Mouse (Mus musculus): ENCODE measurements at regions not wholly inside any gene's neighbourhood (a gene's known extent, or its start where the extent isn't known, plus 50 kb on each side); places are given as distances from the start of the nearest gene placed in this dataset.
A peak's percentile ranks its signal among the peaks of the same experiment; 100 is the strongest.

DNA sequence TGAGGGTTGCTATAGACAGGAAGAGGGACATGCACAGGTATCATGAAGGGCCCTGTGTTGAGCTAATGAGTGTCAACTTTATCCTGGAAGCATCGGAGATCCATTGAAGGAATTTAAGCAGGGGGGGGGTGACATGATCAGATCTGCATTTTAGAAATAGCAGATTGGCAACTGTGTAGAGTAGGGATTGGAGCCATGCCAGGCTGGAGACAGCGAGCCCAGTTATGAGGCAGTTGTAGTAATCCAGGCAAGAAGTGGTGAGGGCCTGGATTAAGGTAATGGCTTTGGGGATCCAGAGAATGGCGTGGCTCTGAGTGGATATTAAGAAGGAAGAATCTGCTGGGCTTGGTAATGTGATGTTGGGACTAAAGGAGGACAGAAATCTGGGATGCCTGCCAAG, 528.5 kb downstream of the Fgf9 start:
- Histone ChIP-seq H3K27ac (replicated peaks; ENCODE audit: low read depth, low read length) (no peak overlapping the region), H3K9ac (replicated peaks; ENCODE audit: low read length) (no peak overlapping the region), H3K4me2 (ENCODE audit: low read depth, low read length) (no peak overlapping the region), H3K4me3 (ENCODE audit: low read depth, low read length) (no peak overlapping the region), H3K9me3 (replicated peaks; ENCODE audit: control insufficient read depth, low read length) (no peaks in the 10 kb centered on the region), H3K27me3 (ENCODE audit: control insufficient read depth, insufficient read depth, low read length) (no peaks in the 10 kb centered on the region), H3K4me1 (ENCODE audit: control insufficient read depth, insufficient read depth, low read length) (no peaks in the 10 kb centered on the region), H3K36me3 (replicated peaks; ENCODE audit: control insufficient read depth, insufficient read depth, low read depth, low read length) (no peaks in the 10 kb centered on the region)
- no peak for DNase-seq (ENCODE audit: low spot score)
- no peak for ATAC-seq (replicated peaks; ENCODE audit: insufficient number of reproducible peaks, low FRiP score, low TSS enrichment, low read depth)
- 85% methylated on average over 3 of the region's 3 CpGs for WGBS

DNA sequence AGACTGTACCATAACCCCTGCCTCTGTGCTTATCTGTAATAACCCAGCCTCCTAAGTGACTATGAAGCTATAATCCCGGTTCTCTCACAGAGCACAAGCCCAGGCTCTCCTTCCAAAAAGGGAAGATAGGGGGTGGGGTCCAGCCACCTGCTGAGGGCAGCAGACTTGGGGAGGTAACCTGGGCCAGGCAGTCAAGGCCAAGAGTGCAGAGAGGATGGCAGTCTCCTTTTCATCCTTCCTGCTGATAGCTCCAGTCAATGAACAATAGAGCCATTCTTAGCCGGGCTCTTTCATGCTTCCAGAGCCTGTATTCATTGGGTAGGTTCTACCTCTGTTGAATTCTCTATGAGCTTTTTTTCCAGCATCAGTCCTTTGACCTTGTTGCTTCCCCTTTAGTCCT, 527.5 kb downstream of the Fgf9 start:
- Histone ChIP-seq H3K4me2 (ENCODE audit: low read depth, low read length) (no peak overlapping the region), H3K4me3 (ENCODE audit: low read depth, low read length) (no peak overlapping the region), H3K36me3 (replicated peaks; ENCODE audit: control insufficient read depth, insufficient read depth, low read depth, low read length) (no peaks in the 10 kb centered on the region), H3K27ac (replicated peaks; ENCODE audit: low read depth, low read length) (no peak overlapping the region), H3K27me3 (ENCODE audit: control insufficient read depth, insufficient read depth, low read length) (no peaks in the 10 kb centered on the region), H3K4me1 (ENCODE audit: control insufficient read depth, insufficient read depth, low read length) (no peaks in the 10 kb centered on the region), H3K9me3 (replicated peaks; ENCODE audit: control insufficient read depth, low read length) (no peaks in the 10 kb centered on the region), H3K9ac (replicated peaks; ENCODE audit: low read length) (no peak overlapping the region)
- ATAC-seq (replicated peaks; ENCODE audit: insufficient number of reproducible peaks, low FRiP score, low TSS enrichment, low read depth) (no peak), DNase-seq (ENCODE audit: low spot score) (no peak)
- 43% methylated on average over 2 of the region's 2 CpGs for whole genome bisulfite sequencing

DNA sequence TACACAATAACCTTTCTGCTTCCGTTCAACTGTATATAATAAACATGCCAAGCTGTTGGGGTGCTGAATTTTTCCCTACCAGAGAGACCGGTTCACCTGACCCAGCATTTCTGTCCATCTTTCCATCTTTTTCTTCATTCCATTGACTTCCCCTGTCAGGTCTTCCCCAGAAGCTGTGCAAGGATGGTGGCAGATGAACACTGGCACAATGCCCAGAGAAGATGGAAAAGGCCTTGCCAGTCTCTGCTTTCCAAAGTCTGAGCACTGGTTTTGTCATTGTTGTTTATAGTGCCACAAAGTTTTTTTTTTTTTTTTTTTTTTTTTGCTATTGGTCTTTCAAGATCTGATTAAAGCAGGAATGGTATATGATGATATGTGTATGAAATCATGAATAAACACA, 526.6 kb downstream of the Fgf9 start:
- H3K4me2 ChIP-seq (ENCODE audit: low read depth, low read length) = no peak overlapping the region
- no peak for DNase-seq (ENCODE audit: low spot score)
- H3K4me3 ChIP-seq (ENCODE audit: low read depth, low read length) = no peak overlapping the region
- H3K9me3 ChIP-seq (replicated peaks; ENCODE audit: control insufficient read depth, low read length) = no peaks in the 10 kb centered on the region
- no peaks in the 10 kb centered on the region for H3K36me3 ChIP-seq (replicated peaks; ENCODE audit: control insufficient read depth, insufficient read depth, low read depth, low read length)
- no peak for ATAC-seq (replicated peaks; ENCODE audit: insufficient number of reproducible peaks, low FRiP score, low TSS enrichment, low read depth)
- H3K9ac ChIP-seq (replicated peaks; ENCODE audit: low read length) = no peak overlapping the region
- WGBS = 94% methylated on average over 2 of the region's 2 CpGs
- no peaks in the 10 kb centered on the region for H3K4me1 ChIP-seq (ENCODE audit: control insufficient read depth, insufficient read depth, low read length)
- H3K27me3 ChIP-seq (ENCODE audit: control insufficient read depth, insufficient read depth, low read length) = no peaks in the 10 kb centered on the region
- H3K27ac ChIP-seq (replicated peaks; ENCODE audit: low read depth, low read length) = no peak overlapping the region

DNA sequence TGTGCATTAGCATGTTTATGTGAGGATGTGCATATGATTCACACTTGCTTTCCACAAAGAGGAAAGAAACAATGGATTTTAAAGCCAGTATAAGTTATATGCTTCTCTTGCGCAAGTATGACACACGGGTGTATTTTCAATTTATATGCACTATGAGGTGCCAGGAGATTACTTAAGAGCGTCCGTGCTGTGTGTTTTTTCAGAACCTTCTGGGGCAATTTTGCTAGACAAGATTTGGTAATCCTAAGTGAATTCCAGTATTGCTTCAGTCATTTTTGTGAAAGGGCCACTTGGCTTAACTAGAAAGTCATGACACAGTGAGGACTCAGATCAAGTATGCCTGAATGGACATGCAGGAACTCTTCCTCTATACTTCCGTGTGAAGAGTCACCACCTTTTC, 511.5 kb downstream of the Fgf9 start:
- no peak for ATAC-seq (replicated peaks; ENCODE audit: insufficient number of reproducible peaks, low FRiP score, low TSS enrichment, low read depth)
- Histone ChIP-seq H3K36me3 (replicated peaks; ENCODE audit: control insufficient read depth, insufficient read depth, low read depth, low read length) (no peaks in the 10 kb centered on the region), H3K9me3 (replicated peaks; ENCODE audit: control insufficient read depth, low read length) (no peaks in the 10 kb centered on the region), H3K9ac (replicated peaks; ENCODE audit: low read length) (no peak overlapping the region), H3K4me2 (ENCODE audit: low read depth, low read length) (no peak overlapping the region), H3K4me1 (ENCODE audit: control insufficient read depth, insufficient read depth, low read length) (no peaks in the 10 kb centered on the region), H3K27me3 (ENCODE audit: control insufficient read depth, insufficient read depth, low read length) (no peaks in the 10 kb centered on the region), H3K27ac (replicated peaks; ENCODE audit: low read depth, low read length) (no peak overlapping the region), H3K4me3 (ENCODE audit: low read depth, low read length) (no peak overlapping the region)
- 88% methylated on average over 5 of the region's 5 CpGs for WGBS
- no peak for DNase-seq (ENCODE audit: low spot score)

DNA sequence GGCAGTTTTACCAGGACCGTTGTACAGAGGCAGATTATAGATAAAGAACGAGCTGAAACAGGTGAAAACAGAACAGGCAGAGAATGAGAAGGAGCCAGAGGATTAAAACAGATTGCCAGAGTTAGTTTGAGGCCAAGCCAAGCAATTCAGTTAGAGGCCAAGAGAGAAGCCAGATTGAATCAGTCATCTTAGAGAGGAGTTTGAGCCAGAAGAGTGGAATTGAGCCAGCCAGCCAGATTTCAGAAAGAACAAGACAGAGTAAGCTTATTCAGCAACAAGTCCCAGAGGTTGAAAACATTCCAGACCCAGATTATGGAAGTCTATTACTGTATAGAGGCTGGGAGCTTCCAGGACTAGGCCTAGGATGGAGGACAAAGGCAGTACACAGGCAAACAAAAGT, 499.7 kb downstream of the Fgf9 start:
- no peaks in the 10 kb centered on the region for H3K36me3 ChIP-seq (replicated peaks; ENCODE audit: control insufficient read depth, insufficient read depth, low read depth, low read length)
- WGBS = 82% methylated on average over 2 of the region's 2 CpGs
- no peak for DNase-seq (ENCODE audit: low spot score)

DNA sequence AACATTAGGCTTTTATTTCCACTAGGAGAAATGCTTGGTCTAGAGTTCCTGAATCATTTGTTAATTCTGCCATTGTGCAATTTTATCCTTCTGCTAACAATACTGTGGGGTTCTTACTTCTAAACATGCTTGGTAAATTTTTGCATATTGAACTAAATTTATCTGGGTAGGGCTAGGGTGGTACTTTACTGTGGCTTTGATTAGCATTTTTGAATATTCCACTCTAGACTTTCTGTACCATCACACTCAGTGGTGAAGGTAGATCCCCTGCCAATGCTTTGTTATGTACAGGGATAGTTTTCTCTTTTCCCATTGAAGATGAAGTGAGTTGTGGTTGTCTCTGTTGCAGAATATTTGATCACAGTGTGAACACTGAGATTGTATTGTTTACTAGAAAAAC, 497.1 kb downstream of the Fgf9 start:
- Histone ChIP-seq H3K27me3 (ENCODE audit: control insufficient read depth, insufficient read depth, low read length) (no peaks in the 10 kb centered on the region), H3K9ac (replicated peaks; ENCODE audit: low read length) (no peak overlapping the region), H3K27ac (replicated peaks; ENCODE audit: low read depth, low read length) (no peak overlapping the region), H3K4me2 (ENCODE audit: low read depth, low read length) (no peak overlapping the region), H3K9me3 (replicated peaks; ENCODE audit: control insufficient read depth, low read length) (no peaks in the 10 kb centered on the region), H3K4me1 (ENCODE audit: control insufficient read depth, insufficient read depth, low read length) (no peaks in the 10 kb centered on the region), H3K4me3 (ENCODE audit: low read depth, low read length) (no peak overlapping the region), H3K36me3 (replicated peaks; ENCODE audit: control insufficient read depth, insufficient read depth, low read depth, low read length) (no peaks in the 10 kb centered on the region)
- no peak for DNase-seq (ENCODE audit: low spot score)
- no peak for ATAC-seq (replicated peaks; ENCODE audit: insufficient number of reproducible peaks, low FRiP score, low TSS enrichment, low read depth)

More for the DNA sequence above, 499.7 kb downstream of the Fgf9 start:
- H3K9ac ChIP-seq (replicated peaks; ENCODE audit: low read length) = no peak overlapping the region
- no peak for ATAC-seq (replicated peaks; ENCODE audit: insufficient number of reproducible peaks, low FRiP score, low TSS enrichment, low read depth)
- H3K4me3 ChIP-seq (ENCODE audit: low read depth, low read length) = no peak overlapping the region
- H3K9me3 ChIP-seq (replicated peaks; ENCODE audit: control insufficient read depth, low read length) = no peaks in the 10 kb centered on the region
- no peak overlapping the region for H3K27ac ChIP-seq (replicated peaks; ENCODE audit: low read depth, low read length)
- H3K4me2 ChIP-seq (ENCODE audit: low read depth, low read length) = no peak overlapping the region
- H3K27me3 ChIP-seq (ENCODE audit: control insufficient read depth, insufficient read depth, low read length) = no peaks in the 10 kb centered on the region
- H3K4me1 ChIP-seq (ENCODE audit: control insufficient read depth, insufficient read depth, low read length) = no peaks in the 10 kb centered on the region

DNA sequence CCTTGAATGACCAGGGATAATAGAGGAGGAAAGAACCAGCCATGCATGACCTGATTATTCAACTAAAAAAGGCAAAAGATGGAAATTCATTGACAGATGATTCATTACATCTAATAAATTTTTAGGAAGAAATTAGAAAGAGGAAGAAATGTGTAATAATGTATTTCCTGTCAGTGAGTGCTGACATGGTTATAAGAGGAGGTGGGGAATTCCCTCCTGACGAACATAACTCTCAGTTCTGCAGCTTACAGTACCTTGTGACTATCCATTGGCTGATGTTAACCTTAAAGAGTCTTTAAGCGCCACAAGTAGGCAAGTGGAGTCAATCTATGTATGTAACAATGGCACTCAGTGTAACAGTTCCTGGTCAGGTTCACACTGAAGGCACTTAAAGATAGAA, 492.7 kb downstream of the Fgf9 start:
- no peaks in the 10 kb centered on the region for H3K4me1 ChIP-seq (ENCODE audit: control insufficient read depth, insufficient read depth, low read length)
- DNase-seq (ENCODE audit: low spot score) = no peak

DNA sequence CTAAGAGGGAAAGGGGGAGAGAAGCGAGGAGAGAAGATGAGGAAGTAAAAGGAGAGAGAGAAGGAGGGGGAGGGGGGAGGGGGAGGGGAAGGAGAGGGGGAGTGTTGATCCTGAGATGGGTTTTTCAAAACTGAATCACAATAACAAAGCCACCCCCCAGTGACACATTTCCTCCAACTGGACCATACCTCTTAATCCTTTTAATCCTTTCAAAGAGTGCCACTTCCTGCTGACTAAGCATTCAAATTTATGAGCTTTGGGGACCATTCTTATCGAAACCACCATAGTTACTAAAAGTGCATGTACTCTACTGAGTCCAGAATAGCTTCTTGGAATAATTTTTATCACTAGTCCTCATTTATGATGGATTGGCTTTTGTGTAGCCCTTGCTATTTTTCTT, 480.4 kb downstream of the Fgf9 start:
- Histone ChIP-seq H3K4me2 (ENCODE audit: low read depth, low read length) (no peak overlapping the region), H3K4me1 (ENCODE audit: control insufficient read depth, insufficient read depth, low read length) (no peaks in the 10 kb centered on the region), H3K9me3 (replicated peaks; ENCODE audit: control insufficient read depth, low read length) (no peaks in the 10 kb centered on the region), H3K4me3 (ENCODE audit: low read depth, low read length) (no peak overlapping the region), H3K9ac (replicated peaks; ENCODE audit: low read length) (no peak overlapping the region), H3K36me3 (replicated peaks; ENCODE audit: control insufficient read depth, insufficient read depth, low read depth, low read length) (no peaks in the 10 kb centered on the region), H3K27ac (replicated peaks; ENCODE audit: low read depth, low read length) (no peak overlapping the region), H3K27me3 (ENCODE audit: control insufficient read depth, insufficient read depth, low read length) (no peaks in the 10 kb centered on the region)
- ATAC-seq (replicated peaks; ENCODE audit: insufficient number of reproducible peaks, low FRiP score, low TSS enrichment, low read depth) = no peak
- no peak for DNase-seq (ENCODE audit: low spot score)
- 69% methylated on average over 2 of the region's 2 CpGs for WGBS

More for the DNA sequence above, 492.7 kb downstream of the Fgf9 start:
- no peak overlapping the region for H3K27ac ChIP-seq (replicated peaks; ENCODE audit: low read depth, low read length)
- no peak overlapping the region for H3K9ac ChIP-seq (replicated peaks; ENCODE audit: low read length)
- no peak overlapping the region for H3K4me3 ChIP-seq (ENCODE audit: low read depth, low read length)
- H3K36me3 ChIP-seq (replicated peaks; ENCODE audit: control insufficient read depth, insufficient read depth, low read depth, low read length) = no peaks in the 10 kb centered on the region
- no peak for ATAC-seq (replicated peaks; ENCODE audit: insufficient number of reproducible peaks, low FRiP score, low TSS enrichment, low read depth)
- H3K4me2 ChIP-seq (ENCODE audit: low read depth, low read length) = no peak overlapping the region
- WGBS = 81% methylated on average over 2 of the region's 2 CpGs
- no peaks in the 10 kb centered on the region for H3K9me3 ChIP-seq (replicated peaks; ENCODE audit: control insufficient read depth, low read length)
- no peaks in the 10 kb centered on the region for H3K27me3 ChIP-seq (ENCODE audit: control insufficient read depth, insufficient read depth, low read length)

DNA sequence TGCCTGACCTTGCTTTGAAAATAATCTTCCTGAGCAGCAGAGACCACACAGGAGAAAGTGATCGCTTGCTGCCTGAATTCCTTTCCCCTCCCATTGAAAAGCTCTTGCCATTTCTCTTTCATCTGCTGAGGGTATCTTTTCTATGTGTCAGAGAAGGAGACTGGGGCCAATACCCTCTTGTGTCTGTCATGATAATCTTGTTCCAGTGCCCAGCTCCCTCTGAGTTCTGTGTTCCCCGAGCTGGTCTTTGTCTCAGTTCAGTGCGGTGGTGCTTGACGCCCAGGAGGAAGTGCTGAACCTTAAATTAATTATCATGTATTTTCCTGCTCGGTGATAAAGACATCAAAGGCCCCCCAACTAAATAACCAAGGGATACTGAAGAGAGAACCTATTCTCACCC, 475.4 kb downstream of the Fgf9 start:
- Histone ChIP-seq H3K27me3 (ENCODE audit: control insufficient read depth, insufficient read depth, low read length) (no peaks in the 10 kb centered on the region), H3K9ac (replicated peaks; ENCODE audit: low read length) (no peak overlapping the region), H3K4me3 (ENCODE audit: low read depth, low read length) (no peak overlapping the region), H3K4me1 (ENCODE audit: control insufficient read depth, insufficient read depth, low read length) (no peaks in the 10 kb centered on the region), H3K9me3 (replicated peaks; ENCODE audit: control insufficient read depth, low read length) (no peaks in the 10 kb centered on the region), H3K27ac (replicated peaks; ENCODE audit: low read depth, low read length) (no peak overlapping the region), H3K36me3 (replicated peaks; ENCODE audit: control insufficient read depth, insufficient read depth, low read depth, low read length) (no peaks in the 10 kb centered on the region), H3K4me2 (ENCODE audit: low read depth, low read length) (no peak overlapping the region)
- ATAC-seq (replicated peaks; ENCODE audit: insufficient number of reproducible peaks, low FRiP score, low TSS enrichment, low read depth) (no peak), DNase-seq (ENCODE audit: low spot score) (peak; percentile 6)
- 33% methylated on average over 5 of the region's 5 CpGs for WGBS
